Mouse (Mus musculus) lung, postnatal 36 days (tissue): ENCODE measurements around the gene Acsl1.

Experiments used
- DNase-seq: peaks from one replicate; pipeline ENCODE4 v3.0.0; 2022; ENCODE audit warnings: mixed read lengths

Acsl1 gene

DNA sequence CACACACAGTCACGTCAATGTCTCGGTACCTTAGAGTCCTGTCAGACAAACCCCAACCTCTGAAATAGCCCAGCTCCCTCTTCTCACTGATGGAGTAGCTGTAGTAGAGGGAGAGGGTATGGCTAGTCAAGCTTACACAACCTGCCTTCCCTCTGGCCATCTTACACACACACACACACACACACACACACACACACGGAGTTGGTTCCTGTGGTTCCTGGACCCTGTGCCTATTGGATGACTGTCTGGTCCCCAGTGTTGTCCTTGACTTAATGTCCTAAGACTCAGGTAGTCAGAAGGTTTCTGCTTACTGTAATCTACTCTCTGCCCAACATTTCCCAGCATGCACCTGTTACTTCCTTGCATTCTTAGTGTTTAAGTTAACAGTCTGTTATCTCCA, 5.1 kb downstream of the Acsl1 start:
- DNase-seq, result no peak

DNA sequence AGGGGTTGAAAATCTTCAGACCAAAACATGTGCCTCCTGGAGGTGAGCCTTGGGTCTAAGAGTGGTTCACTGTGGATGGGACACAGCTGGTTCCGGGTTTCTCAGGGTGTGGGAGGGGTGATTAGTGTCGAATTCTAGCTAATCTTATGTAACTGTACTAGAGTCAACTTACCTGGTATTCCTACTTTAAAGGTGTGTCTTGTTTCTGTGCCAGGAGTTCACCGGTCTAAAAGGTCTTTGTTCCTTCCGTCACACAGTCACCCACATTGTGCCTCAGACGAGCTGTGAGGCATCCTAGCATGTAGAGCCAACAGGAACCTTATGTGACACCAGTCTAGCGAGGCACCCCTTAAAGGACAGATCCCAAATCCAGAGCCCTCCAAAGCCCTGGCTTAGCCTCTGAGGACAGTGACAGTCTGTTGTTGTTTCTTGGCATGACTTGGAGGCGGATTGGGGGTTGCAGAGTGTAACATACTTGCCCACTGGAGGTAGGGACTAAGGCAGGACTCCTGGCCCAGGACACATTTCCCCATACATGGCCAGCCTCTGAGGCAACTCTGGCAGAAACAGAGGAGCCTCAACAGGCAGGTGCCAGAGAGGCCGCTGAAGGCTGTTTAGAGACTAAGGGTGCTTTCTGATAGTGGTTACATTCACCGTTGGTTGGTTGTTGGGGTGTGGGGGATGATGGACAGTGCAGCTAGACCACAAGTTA, 7.1 kb downstream of the Acsl1 start:
- peak; percentile 60 for DNase-seq

DNA sequence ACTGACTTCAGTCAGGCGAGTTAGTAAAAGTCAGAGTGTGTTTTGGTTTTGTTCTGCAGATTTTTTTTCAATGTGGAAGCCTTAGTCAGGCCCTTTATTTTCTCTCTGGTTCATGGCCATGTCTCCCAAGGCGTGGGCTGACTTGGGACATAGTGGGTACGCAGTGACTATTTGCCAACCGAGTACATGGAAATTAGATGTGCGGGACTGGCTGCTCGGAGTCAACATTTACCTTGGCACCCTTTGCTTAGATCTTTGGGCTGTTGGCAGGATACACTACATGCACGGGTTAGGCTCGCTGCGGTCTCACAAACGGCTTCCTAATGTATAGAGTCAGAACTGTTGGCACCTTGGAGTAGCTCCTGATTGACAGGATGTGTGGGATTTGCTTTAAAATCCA, 7.9 kb downstream of the Acsl1 start:
- DNase-seq, result no peak

DNA sequence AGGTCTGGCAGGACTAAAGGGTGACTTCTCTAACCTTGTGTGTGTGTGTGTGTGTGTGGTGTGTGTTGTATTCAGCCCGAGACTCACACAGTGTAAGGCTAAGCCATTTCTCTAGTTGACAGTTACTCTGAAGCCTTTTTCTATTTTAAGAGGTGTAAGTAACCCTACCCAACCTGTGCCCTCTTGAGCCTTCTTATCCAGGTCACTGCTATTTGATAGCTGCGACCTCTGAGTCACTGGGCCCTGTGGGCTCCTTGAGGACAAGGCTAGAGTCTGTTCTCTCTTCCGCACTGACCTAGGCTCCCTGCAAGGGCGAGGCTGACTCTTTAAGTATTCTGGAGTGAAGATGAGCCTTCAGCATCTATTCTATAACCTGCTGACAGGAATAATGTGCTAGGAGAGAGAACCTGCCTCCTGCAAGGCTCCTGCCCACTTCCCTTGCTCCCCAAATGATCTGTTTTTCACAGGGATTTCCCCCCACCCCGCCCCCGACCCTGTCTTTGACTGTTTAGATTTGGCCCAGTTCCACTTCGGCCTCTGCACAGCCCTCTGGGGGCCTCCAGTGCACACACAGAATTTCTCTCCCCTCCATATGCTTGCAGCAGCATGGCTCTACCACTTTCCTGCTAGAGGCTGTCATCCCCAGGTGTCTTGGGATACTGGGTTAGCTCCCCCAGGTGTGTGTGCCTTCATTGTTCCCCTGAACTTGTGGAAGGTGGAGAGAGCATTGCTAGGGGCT, 9.1 kb downstream of the Acsl1 start:
- DNase-seq, result no peak

GRCm38 (mm10) chr8:46480533-46480900, 9.7 kb downstream of the Acsl1 start:
- no peak for DNase-seq

- no peak for DNase-seq
These were observed 11.9 kb downstream of the Acsl1 start for GRCm38 (mm10) chr8:46482771-46483170.

DNA sequence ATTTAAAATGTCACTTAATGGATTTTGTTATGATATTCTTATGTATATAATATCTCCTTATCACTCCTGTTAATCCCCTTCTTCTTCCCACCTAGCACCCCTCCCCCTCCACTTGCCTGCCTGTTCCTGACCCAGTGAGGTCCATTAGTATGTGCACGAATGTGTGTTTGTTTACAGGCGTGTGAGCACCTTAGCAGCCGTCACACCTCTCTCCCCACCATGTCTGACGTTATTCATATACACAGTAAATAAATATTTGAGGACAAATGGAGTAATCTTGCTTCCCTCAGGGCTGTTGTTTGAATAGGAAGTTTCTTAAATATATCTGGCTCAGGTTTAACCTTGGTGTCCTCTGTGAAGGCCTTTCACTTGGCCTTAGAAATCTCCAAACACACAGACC, 12.4 kb downstream of the Acsl1 start:
- no peak for DNase-seq

- no peak for DNase-seq
These were observed 13.2 kb downstream of the Acsl1 start for GRCm38 (mm10) chr8:46484077-46484476.

DNA sequence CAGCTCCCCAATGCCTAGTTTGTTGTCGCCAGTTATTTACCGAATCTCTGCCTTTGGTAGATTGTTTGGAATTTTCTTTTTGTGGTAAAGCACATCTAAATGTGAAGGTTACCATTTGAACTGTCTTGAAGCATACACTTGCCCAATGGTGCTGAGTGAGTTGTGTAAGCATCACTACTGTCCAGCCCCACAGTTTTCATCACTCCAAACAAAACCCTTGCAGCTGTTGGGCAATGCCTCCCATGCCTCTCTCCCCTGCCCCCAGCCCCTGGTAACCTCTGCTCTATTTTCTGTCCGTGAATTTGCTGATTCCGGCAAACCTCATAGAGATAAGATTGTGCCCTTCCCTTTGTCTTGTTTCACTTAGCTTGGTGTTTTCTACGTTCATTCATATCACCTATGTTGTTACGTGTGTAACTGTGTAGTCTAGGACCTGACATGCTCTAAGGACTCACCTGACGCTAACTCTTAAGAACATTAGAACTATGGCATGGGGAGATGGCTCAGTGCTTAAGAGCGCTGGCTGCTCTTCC, 14.2 kb downstream of the Acsl1 start:
- no peak for DNase-seq

GRCm38 (mm10) chr8:46488085-46488561, 17.3 kb downstream of the Acsl1 start:
- DNase-seq, result no peak

DNA sequence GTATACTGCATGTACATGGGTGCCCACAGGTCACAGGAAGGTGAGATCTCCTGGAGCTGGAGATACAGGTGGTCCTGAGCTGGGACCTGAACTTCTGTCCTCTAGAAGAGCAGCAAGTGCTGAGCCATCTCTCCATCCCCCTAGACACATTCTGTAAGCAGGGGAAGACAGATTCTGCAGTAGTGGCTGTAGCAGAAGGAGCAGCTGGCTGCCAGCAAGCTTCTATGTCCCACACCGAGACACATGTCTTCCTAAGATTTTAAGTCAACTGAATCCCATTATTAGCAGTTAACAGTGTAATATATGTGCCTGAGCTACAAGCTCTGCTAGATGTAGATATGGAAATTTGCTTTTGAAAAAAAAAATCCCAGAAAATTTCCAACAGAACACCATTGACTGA, 18.4 kb downstream of the Acsl1 start:
- no peak for DNase-seq

DNA sequence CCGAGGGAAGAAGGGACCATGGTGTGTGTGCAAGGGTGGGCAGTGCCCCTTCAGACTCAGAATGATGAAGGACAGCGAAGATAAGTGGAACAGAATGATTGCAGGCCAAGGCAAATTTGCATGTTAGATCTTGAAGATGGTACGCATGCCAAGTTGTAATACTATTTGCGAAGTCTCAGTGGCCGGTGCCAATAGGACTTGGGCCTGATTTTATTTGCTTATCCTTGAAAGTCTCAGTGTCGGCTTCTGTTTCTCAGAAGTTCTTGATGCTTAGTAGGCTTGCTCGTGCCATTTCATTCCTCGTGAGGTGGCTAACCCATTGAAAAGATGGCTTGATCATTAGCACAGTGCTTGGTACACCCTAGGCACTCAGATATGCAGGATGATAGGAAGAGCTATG, 19.4 kb downstream of the Acsl1 start:
- no peak for DNase-seq

DNA sequence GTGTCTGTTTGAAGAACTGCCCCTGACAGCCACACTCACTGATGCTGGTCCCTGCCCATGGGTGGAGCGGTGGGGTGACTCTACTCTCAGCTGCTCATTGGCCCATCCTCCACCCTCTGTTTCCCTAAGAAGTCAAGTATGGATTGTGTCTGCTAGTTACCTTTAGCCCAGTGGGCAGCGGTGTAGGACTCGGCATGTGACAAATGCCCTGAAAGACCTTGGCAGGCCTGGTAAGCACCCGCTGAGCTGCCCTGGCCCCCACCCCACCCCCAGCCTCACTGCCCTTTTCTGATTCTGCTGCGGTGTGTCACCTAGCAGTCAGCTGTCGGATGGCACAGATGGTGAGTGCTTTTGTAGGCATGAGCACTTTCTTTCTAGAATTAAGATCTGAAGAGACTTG, 20.0 kb downstream of the Acsl1 start:
- DNase-seq, result no peak

DNA sequence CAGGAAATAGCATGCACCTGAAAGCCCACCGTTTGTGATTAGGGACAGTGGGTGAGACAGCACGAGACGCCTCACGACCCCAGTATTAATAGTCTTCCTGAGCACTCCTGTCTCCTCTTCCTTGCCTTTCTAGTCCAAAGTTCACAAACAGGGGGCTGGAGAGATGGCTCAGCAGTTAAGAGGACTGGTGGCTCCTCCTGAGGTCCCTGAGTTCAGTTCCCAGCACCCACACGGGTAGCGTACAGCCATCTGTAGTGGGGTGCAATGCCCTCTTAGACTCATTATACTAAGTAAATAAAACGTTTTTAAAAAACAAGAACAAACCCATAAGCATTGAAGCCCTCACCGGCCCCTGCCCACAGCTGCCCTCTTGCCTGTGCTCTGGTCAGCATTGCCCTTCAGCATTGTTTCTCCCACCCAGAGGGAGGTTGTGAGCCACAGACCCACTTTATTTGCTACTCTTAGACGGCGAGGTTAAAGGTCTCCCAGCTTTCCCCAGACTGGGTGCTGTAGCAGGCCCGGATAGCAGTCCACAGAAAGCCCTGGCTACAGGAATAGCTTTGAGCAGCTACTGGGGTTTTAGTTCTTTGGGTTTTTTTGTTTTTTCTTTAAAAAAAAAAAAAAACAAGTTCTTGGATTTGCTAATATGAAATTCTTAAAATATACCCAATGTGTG, 22.8 kb downstream of the Acsl1 start:
- no peak for DNase-seq

DNA sequence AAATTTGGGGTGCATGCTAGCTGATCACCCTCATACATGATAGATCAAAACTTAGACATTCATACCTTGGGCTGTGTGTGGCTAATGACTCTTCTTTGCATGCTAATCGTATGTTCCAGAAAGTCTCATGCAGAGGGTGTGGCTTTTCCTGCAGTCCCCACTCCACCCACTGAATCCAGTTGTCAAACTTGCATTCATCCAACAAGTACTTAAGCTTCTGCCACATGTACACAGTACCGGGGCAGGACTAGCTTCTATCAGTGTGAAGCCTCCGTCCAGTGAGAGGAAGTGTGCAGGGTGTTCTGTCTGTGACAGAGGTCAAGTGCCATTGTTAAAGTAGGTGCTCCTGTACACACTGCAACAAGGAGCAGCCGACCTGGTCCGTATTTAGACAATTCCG, 26.0 kb downstream of the Acsl1 start:
- DNase-seq, result no peak

DNA sequence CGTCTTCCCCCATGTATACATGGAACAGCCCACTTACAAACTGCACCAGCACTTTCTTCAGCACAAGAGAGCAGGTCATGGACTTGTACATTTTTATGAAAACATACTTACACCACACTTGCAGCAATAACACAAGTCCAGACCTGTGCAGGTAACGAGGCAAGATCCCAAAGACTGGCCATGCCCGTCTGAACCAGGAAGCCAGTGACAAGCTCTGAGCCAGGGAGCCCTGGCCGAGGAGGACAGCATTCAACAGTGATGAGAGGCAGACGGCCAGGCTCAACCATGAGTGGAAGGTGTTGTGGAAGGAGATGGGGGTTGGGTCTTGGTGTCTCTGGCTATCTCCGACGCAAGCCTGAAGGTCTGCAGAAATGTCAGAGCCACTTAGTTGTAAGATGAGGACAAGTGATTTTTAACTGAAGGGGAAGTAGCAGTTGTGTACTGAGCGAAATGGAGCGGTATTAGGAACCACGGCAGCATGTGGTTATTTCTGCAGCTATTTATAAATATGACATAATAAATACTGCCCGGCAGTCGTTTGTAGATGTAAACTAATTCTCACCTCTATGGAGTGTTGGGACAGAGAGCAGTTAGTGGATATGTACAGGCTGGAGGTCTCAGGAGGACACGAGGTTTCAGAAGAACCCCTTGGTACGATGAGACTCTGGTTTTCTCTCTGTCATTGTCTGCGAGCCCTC, 26.6 kb downstream of the Acsl1 start:
- no peak for DNase-seq

DNA sequence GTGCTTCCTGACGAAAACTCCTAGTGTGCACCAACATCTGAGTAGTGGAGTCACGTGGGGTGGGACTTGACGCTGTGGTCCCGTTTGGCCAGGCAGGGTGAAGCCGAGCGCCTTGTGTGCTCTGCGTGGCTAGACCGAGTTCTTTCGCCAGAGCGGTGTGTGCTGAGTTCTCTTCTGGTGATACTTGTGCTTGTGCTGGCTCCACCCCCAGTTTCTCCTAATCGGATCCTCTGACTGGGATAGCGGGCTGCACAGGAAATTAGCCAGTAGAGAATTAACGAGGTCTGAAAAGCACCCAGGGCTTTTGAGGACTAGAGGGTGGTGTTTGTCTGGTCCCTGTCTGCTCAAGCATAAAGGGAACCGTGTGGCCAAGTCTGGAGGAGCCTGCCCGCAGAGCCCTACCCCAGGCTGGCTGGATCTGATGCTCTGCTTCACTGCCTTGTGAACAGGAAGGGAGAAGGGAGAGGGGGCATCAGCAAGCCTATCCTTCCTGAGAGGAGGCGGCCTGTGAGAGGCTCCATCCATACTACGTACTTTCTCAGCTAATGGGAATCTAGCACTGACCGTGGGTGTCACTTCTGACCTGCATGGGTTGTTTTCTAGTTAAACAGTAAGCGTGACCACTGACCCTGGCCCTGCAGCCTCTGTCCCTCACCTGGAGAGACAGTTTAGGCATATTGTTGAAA, 28.7 kb downstream of the Acsl1 start:
- no peak for DNase-seq

DNA sequence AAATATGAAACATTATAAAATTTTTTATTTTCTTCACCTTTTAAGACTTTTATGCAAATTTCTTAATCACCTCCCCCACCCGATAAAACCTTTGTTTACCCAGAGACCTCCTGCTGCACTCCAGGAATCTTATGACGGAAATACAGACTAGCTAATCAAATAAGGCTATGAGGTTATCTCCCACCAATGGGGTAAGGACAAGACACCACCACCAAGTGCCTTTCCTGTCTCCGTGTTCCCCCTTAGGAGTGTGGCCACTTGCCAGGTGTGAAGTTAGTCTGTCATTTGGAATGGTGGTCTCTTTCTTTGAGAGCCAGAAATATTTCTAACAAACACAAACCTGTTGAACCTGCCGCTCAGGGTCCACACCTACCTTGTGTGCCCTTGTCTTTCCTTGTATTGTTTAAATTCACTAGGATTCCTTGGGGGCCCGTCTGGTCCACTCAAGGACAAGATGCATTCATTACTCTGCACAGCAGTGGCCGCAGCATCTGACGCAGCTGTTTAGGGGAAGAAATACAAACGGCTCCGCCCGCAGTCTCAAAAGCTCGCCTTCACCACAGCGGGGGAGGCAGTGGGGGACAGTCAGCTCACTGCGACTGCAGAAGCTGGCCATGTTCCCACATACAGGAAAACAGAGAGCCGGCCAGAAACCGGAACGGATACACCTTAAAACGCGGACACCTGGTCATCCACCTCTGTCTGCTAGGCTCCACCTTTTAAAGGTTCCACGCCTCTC, 31.7 kb downstream of the Acsl1 start:
- no peak for DNase-seq

- no peak for DNase-seq
These were observed 32.3 kb downstream of the Acsl1 start for GRCm38 (mm10) chr8:46503072-46503695.

- no peak for DNase-seq
These were observed 33.4 kb downstream of the Acsl1 start for GRCm38 (mm10) chr8:46504196-46504595.
